Mouse (Mus musculus) adrenal gland, adult 18-20 months (tissue): ENCODE data around the gene Sval2. TPM values are rescaled to one million over a fixed set of nuclear protein-coding genes. Genes with fewer than 3 reads are reported as not detected.

Experiments used
- DNase-seq, 2 experiments: peaks; one replicate each; pipeline ENCODE4 v3.0.0; 2021 to 2022; ENCODE audit warnings: low spot score in 2 of 2
- long read RNA-seq, 2 experiments: library from polyadenylated mRNA; stranded (forward); transcript quantifications; one replicate each; pipeline ENCODE4 v2.0.0; 2021
- total RNA-seq, 2 experiments: library from RNA; stranded (reverse); gene quantifications; 1 replicate in 1 of 2; 2 replicates in 1 of 2; pipeline ENCODE4 v1.2.3; 2021

Sval2 gene
- not detected for total RNA-seq
- long read RNA-seq, experiment 1 = 0 reads
- long read RNA-seq, experiment 2 = 0 reads

GRCm38 (mm10) chr6:41852689-41853088 is at the start of gene Sval2:
TSS of gene Sval2 (plus strand) at chr6:41852989.
- DNase-seq = no peak

- DNase-seq = no peak
Measured at GRCm38 (mm10) chr6:41824086-41824485, 28.7 kb upstream of the Sval2 start.

- DNase-seq = no peak
Measured at GRCm38 (mm10) chr6:41829516-41829915, 23.3 kb upstream of the Sval2 start.

GRCm38 (mm10) chr6:41847235-41847634 is 5.6 kb upstream of the Sval2 start, which contains the start of gene Pip:
TSS of gene Pip (plus strand) at chr6:41847535.
- no peak for DNase-seq

- no peak for DNase-seq
Measured at GRCm38 (mm10) chr6:41864038-41864437, 11.2 kb downstream of the Sval2 start.

GRCm38 (mm10) chr6:41911625-41912024 is 58.8 kb downstream of the Sval2 start:
- no peak for DNase-seq

Other genes with a start within 250 kb of the Sval2 start
- gene Ephb6, start 247.5 kb upstream of the Sval2 start, total RNA-seq = 1 to 10 TPM; 4.7 to 9.1 TPM
- not detected for gene Trpv6, start 216.6 kb upstream of the Sval2 start, total RNA-seq
- not detected for gene Trpv5, start 172.2 kb upstream of the Sval2 start, total RNA-seq
- not detected for gene Llcfc1, start 168.6 kb upstream of the Sval2 start, total RNA-seq
- gene Kel, start 148.7 kb upstream of the Sval2 start, total RNA-seq = not detected
- not detected for gene Olfr459, start 77.8 kb upstream of the Sval2 start, total RNA-seq
- gene Pip, start 5.5 kb upstream of the Sval2 start, total RNA-seq = not detected
- gene Sval1, start 98.6 kb downstream of the Sval2 start, total RNA-seq = not detected
- gene Sval3, start 115.2 kb downstream of the Sval2 start, total RNA-seq = not detected
- not detected for gene Sva, start 185.4 kb downstream of the Sval2 start, total RNA-seq